ENCODE assay signal across 13 mouse cellular contexts in the genomic region with DNA sequence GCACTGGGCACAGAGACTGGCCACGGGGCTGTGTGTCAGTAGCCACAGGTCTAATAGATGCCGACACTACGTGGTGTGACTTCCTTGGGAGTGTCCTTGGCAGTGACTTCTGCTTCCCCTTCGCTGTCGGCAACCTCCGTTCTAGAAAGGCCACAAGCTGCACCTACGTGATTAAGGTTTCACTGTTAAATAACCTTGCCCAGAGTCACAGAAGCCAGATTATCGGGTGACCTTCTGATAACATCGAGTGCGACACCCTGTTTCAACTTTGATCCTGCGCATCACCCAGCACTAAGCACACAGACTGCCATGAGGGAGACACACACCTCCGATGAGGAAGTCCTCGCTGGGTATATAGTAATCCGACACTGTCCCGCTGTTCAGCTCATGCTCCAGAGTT. TPM values are rescaled to one million over a fixed set of nuclear protein-coding genes. Genes with fewer than 3 reads are reported as not detected.
DNase-seq lines count a peak whose midpoint lies in the region; ATAC-seq and TF ChIP-seq lines count a peak whose summit lies in the region.
"Had no signal": no experiment of that assay in that cellular context is flagged by ENCODE, and none has a peak within 500 bp of the region (broad histone marks: within the 10 kb centered on the region; RNA-seq: fewer than 3 reads in every experiment).

No protein-coding gene starts in this region.

- H3K27ac ChIP-seq in kidney, embryonic 15.5 days = no peak overlapping the region
- no peak overlapping the region for H3K27ac ChIP-seq in liver, embryonic 15.5 days (replicated peaks)
- no peak overlapping the region for H3K27ac ChIP-seq in small intestine, adult 2 months (ENCODE audit: insufficient read depth, low read depth, low read length)
- no peak overlapping the region for H3K27ac ChIP-seq in forebrain, embryonic 12.5 days
- H3K27ac ChIP-seq: kidney, postnatal 0 days had no signal

- 58% methylated on average over 15 of the region's 15 CpGs for WGBS in kidney, embryonic 15.5 days
- 11% methylated on average over 15 of the region's 15 CpGs for WGBS in liver, embryonic 15.5 days (ENCODE audit: insufficient replicate concordance)
- 13% methylated on average over 15 of the region's 15 CpGs for WGBS in small intestine, adult 2 months
- WGBS in forebrain, embryonic 12.5 days = 86% methylated on average over 15 of the region's 15 CpGs

- H3K9me3 ChIP-seq in kidney, embryonic 15.5 days (replicated peaks) = no peaks in the 10 kb centered on the region
- H3K9me3 ChIP-seq in liver, embryonic 15.5 days (replicated peaks) = no peaks in the 10 kb centered on the region
- no peaks in the 10 kb centered on the region for H3K9me3 ChIP-seq in forebrain, embryonic 12.5 days

- H3K4me3 ChIP-seq in kidney, embryonic 15.5 days (replicated peaks) = no peak overlapping the region
- H3K4me3 ChIP-seq in liver, embryonic 15.5 days (replicated peaks) = peak overlapping the region; percentile 11; the same call in 1 of the 2 replicates
- peak overlapping the region; percentile 9; the same call in 1 of the 2 replicates for H3K4me3 ChIP-seq in small intestine, adult 2 months (ENCODE audit: low read depth, low read length)
- no peak overlapping the region for H3K4me3 ChIP-seq in forebrain, embryonic 12.5 days (replicated peaks)
- H3K4me3 ChIP-seq: erythroblast, embryonic 14.5 days had no signal

- peaks cover 25% of the 10 kb centered on the region for H3K4me1 ChIP-seq in kidney, embryonic 15.5 days
- H3K4me1 ChIP-seq in liver, embryonic 15.5 days (replicated peaks) = peaks cover 16% of the 10 kb centered on the region
- H3K4me1 ChIP-seq in small intestine, adult 2 months (ENCODE audit: control insufficient read depth, insufficient read depth, insufficient read length, low read length) = peaks cover 9% of the 10 kb centered on the region; the same call in 1 of the 2 replicates
- H3K4me1 ChIP-seq in forebrain, embryonic 12.5 days = peaks cover 14% of the 10 kb centered on the region

- peak overlapping the region; percentile 5; the same call in 1 of the 2 replicates for H3K4me2 ChIP-seq in kidney, embryonic 15.5 days
- H3K4me2 ChIP-seq in liver, embryonic 15.5 days = peak overlapping the region; percentile 8; the same call in 1 of the 2 replicates
- H3K4me2 ChIP-seq in forebrain, embryonic 12.5 days = no peak overlapping the region

- no peaks in the 10 kb centered on the region for H3K36me3 ChIP-seq in kidney, embryonic 15.5 days
- no peaks in the 10 kb centered on the region for H3K36me3 ChIP-seq in liver, embryonic 15.5 days (replicated peaks)
- no peaks in the 10 kb centered on the region for H3K36me3 ChIP-seq in small intestine, adult 2 months (ENCODE audit: control insufficient read depth, insufficient read depth, low read length)
- H3K36me3 ChIP-seq in forebrain, embryonic 12.5 days (replicated peaks) = no peaks in the 10 kb centered on the region

- TF ChIP-seq POLR2A in small intestine, adult 2 months (IDR thresholded peaks at IDR 0.05; ENCODE audit: low read depth, low read length) = no peak

- TF ChIP-seq CTCF in small intestine, adult 2 months (IDR thresholded peaks at IDR 0.05; ENCODE audit: extremely low read depth, insufficient read length, insufficient replicate concordance, low read depth, low read length) = no peak

- H3K9ac ChIP-seq in kidney, embryonic 15.5 days = no peak overlapping the region
- H3K9ac ChIP-seq in liver, embryonic 15.5 days = no peak overlapping the region
- no peak overlapping the region for H3K9ac ChIP-seq in forebrain, embryonic 12.5 days

- H3K27me3 ChIP-seq in kidney, embryonic 15.5 days = no peaks in the 10 kb centered on the region
- H3K27me3 ChIP-seq in liver, embryonic 15.5 days = peaks cover 31% of the 10 kb centered on the region
- no peaks in the 10 kb centered on the region for H3K27me3 ChIP-seq in small intestine, adult 2 months (ENCODE audit: control insufficient read depth, insufficient read depth, low read length)
- H3K27me3 ChIP-seq in forebrain, embryonic 12.5 days = 0 out of 2 replicates have a peak, but pooled peaks cover under 1% of the 10 kb centered on the region

- no peak for ATAC-seq in kidney, embryonic 15.5 days (replicated peaks; ENCODE audit: low FRiP score)
- ATAC-seq in activated CD4-positive, CD25-positive, alpha-beta regulatory T cell, adult 4 months = peak; percentile 17
- ATAC-seq in liver, embryonic 15.5 days (ENCODE audit: insufficient read depth) = no peak
- no peak for ATAC-seq in forebrain, embryonic 12.5 days (ENCODE audit: low FRiP score)

- no peak for DNase-seq in kidney, postnatal 14 days
- no peak for DNase-seq in MN1 (ENCODE audit: low spot score)
- DNase-seq in embryo, embryonic 10 days (ENCODE audit: low spot score) = no peak
- DNase-seq: gastrocnemius, postnatal 25 days; heart, postnatal 36 days; right cerebral cortex, adult 18-20 months had no signal

RNA-seq across cellular contexts. Expression of gene Zbtb42, which starts 9.8 kb away (rescaled TPM):
- polyA plus RNA-seq in kidney, embryonic 15.5 days (2015; fragmentation: Nextera tagmentation; extraction: Ambion mirVana) = 4.0 and 4.6 TPM in 2 replicates
- 1 to 10 TPM; 2.2 to 2.6 TPM for polyA plus RNA-seq in activated CD4-positive, CD25-positive, alpha-beta regulatory T cell, adult 4 months (2017; shearing (Covaris generic))
- polyA plus RNA-seq in liver, embryonic 15.5 days (2015; fragmentation: Nextera tagmentation; extraction: Ambion mirVana) = 1.0 and 1.2 TPM in 2 replicates
- 27.7 and 32.8 TPM in 2 replicates for polyA plus RNA-seq in small intestine, adult 2 months (2012; rRNA removed)
- 4.6 and 5.1 TPM in 2 replicates for polyA plus RNA-seq in forebrain, embryonic 12.5 days (2016; fragmentation: Nextera tagmentation; extraction: Ambion mirVana)

RNA-seq across cellular contexts. Expression of gene Akt1, which starts 13.8 kb away (rescaled TPM):
- 53.7 and 56.7 TPM in 2 replicates for polyA plus RNA-seq in kidney, embryonic 15.5 days (2015; fragmentation: Nextera tagmentation; extraction: Ambion mirVana)
- polyA plus RNA-seq in activated CD4-positive, CD25-positive, alpha-beta regulatory T cell, adult 4 months (2017; shearing (Covaris generic)) = 10 to 100 TPM; 17.3 to 23.5 TPM
- 28.4 and 36.9 TPM in 2 replicates for polyA plus RNA-seq in liver, embryonic 15.5 days (2015; fragmentation: Nextera tagmentation; extraction: Ambion mirVana)
- 79.0 and 88.7 TPM in 2 replicates for polyA plus RNA-seq in small intestine, adult 2 months (2012; rRNA removed)
- 47.0 and 71.6 TPM in 2 replicates for polyA plus RNA-seq in forebrain, embryonic 12.5 days (2016; fragmentation: Nextera tagmentation; extraction: Ambion mirVana)

RNA-seq across cellular contexts. Expression of gene Cep170b, which starts 31.8 kb away (rescaled TPM):
- 15.8 and 16.6 TPM in 2 replicates for polyA plus RNA-seq in kidney, embryonic 15.5 days (2015; fragmentation: Nextera tagmentation; extraction: Ambion mirVana)
- 1 to 10 TPM; 2.3 to 2.5 TPM for polyA plus RNA-seq in activated CD4-positive, CD25-positive, alpha-beta regulatory T cell, adult 4 months (2017; shearing (Covaris generic))
- polyA plus RNA-seq in liver, embryonic 15.5 days (2015; fragmentation: Nextera tagmentation; extraction: Ambion mirVana) = 3.9 and 5.2 TPM in 2 replicates
- polyA plus RNA-seq in small intestine, adult 2 months (2012; rRNA removed) = 59.3 and 99.3 TPM in 2 replicates
- 14.4 and 16.3 TPM in 2 replicates for polyA plus RNA-seq in forebrain, embryonic 12.5 days (2016; fragmentation: Nextera tagmentation; extraction: Ambion mirVana)

RNA-seq across cellular contexts. Expression of gene Siva1, which starts 44.0 kb away (rescaled TPM):
- 255 and 266 TPM in 2 replicates for polyA plus RNA-seq in kidney, embryonic 15.5 days (2015; fragmentation: Nextera tagmentation; extraction: Ambion mirVana)
- polyA plus RNA-seq in activated CD4-positive, CD25-positive, alpha-beta regulatory T cell, adult 4 months (2017; shearing (Covaris generic)) = 10 to 100 TPM; 38.7 to 44.6 TPM
- 106 and 114 TPM in 2 replicates for polyA plus RNA-seq in liver, embryonic 15.5 days (2015; fragmentation: Nextera tagmentation; extraction: Ambion mirVana)
- polyA plus RNA-seq in small intestine, adult 2 months (2012; rRNA removed) = 16.1 and 31.3 TPM in 2 replicates
- polyA plus RNA-seq in forebrain, embryonic 12.5 days (2016; fragmentation: Nextera tagmentation; extraction: Ambion mirVana) = 151 and 173 TPM in 2 replicates

Comparison
In these comparisons a context has a peak if more than half of its experiments do, and no peak if none do; other contexts are left out.
1. H3K4me3 ChIP-seq: peak in liver, embryonic 15.5 days (single experiment) and small intestine, adult 2 months (single experiment); none in kidney, embryonic 15.5 days (single experiment) and forebrain, embryonic 12.5 days (single experiment).